Mouse (Mus musculus) kidney, adult 2 months (tissue): ENCODE results near the gene Scfd2. TPM values are rescaled to one million over a fixed set of nuclear protein-coding genes. Genes with fewer than 3 reads are reported as not detected.

ENCODE experiments used
- DNase-seq: peaks from one replicate; pipeline ENCODE4 v3.0.0; 2021
- H3K27ac ChIP-seq: fragments of 200-500 bp; 2 replicates; pipeline ENCODE4 v1.5.1; 2012; ENCODE audit warnings: low read depth, low read length, control low read depth, inconsistent platforms; ENCODE audit not compliant: insufficient read depth
- H3K27me3 ChIP-seq: fragments of 200-500 bp; replicated peaks from 2 replicates; pipeline ENCODE4 v1.6.1; 2012; ENCODE audit warnings: mild to moderate bottlenecking, moderate library complexity, low read length, inconsistent platforms; ENCODE audit not compliant: control insufficient read depth, insufficient read depth
- H3K36me3 ChIP-seq: fragments of 200-500 bp; 2 replicates; pipeline ENCODE4 v1.6.1; 2012; ENCODE audit warnings: mild to moderate bottlenecking, moderate library complexity, low read length, inconsistent platforms; ENCODE audit not compliant: control insufficient read depth, insufficient read depth
- H3K4me1 ChIP-seq: fragments of 200-500 bp; 2 replicates; pipeline ENCODE4 v1.6.1; 2011; ENCODE audit warnings: low read length; ENCODE audit not compliant: control insufficient read depth, insufficient read depth
- H3K4me3 ChIP-seq: fragments of 200-500 bp; 2 replicates; pipeline ENCODE4 v1.5.1; 2011; ENCODE audit warnings: mild to moderate bottlenecking, low read depth, low read length, control low read depth; ENCODE audit not compliant: insufficient read depth
- CTCF ChIP-seq: fragments of 200-500 bp; conservative IDR thresholded peaks from 2 replicates; pipeline ENCODE4 v1.5.1; 2011; ENCODE audit warnings: low read depth, mild to moderate bottlenecking, control low read depth, low read length, moderate library complexity, mixed read lengths; ENCODE audit not compliant: insufficient read depth, insufficient read length
- POLR2A ChIP-seq: fragments of 200-500 bp; IDR thresholded peaks from one replicate; pipeline ENCODE4 v1.6.1; 2011; ENCODE audit warnings: low read depth, low read length, control low read depth
- WGBS: fragments of 180-500 bp; shearing (Covaris S2); methylation state at CpG from one replicate; pipeline ENCODE4 v1.1.7; 2018; 5-methylcytosine and 5-hydroxymethylcytosine counted together
- polyA plus RNA-seq: library from polyadenylated mRNA; depleted of rRNA; stranded (reverse); fragments of >200 nt; gene quantifications from 2 replicates; pipeline ENCODE4 v1.2.3, GENCODE M21; 2012; rRNA removed

The Scfd2 gene
- polyA plus RNA-seq, 1 experiment = 16.1 TPM

DNA sequence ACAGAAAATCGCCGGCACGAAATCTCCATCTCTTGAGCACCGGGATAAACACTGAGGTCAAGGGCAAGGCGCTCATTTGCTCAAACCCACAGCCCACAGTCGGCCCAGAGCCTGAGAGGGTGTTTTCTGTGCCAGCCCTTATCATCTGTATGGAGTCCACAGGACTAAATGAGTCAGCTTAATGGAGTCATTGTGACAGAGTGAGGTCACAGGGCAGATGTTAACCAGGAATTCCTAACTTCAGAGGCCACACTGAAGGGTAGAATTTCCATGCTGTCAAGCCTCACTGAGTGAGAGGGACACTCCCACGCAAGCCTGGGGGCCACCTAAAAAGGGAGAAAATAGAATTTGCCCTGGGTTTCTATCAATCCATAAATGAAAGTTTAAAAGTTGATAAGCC, 371.7 kb downstream of the Scfd2 start:
- WGBS = 40% methylated on average over 7 of the region's 7 CpGs
- Histone ChIP-seq H3K27me3 (no peaks in the 10 kb centered on the region), H3K36me3 (no peaks in the 10 kb centered on the region), H3K27ac (no peak overlapping the region), H3K4me1 (peaks cover 6% of the 10 kb centered on the region; the same call in 1 of the 2 replicates), H3K4me3 (no peak overlapping the region)
- no peak for TF ChIP-seq CTCF
- no peak for TF ChIP-seq POLR2A
- no peak for DNase-seq

DNA sequence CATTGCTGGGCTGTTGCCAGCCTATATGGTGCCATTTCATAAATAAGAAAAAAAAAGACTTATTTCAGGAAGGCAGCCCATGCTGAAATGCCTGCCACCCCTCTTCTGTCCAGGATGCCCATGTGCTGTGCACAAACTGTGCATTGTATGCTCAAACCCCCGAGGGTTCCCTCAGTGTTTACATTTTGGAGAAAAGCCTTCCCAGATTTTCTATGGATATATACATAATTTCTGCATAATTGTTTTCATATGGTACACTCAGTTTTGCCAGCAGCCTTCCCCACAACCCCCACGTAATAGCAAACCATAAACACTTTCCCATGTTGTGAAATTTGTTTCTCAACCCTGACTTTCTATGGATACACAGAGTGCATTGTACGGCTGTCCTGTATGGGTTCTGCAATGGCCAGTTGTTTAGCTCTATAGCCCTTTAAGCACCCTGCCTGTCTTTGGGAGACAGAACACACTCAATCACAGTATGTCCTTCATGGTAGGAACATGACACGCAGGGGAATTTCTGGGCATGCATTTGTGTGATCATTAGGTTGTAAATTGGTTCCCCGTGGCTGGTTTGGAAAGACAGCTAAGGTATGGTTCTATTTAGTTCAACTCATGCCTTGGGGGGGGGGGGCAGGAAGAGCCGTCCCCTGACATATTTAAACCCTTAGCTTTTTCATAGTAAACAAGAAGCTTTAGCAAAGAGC, 372.5 kb downstream of the Scfd2 start:
- 86% methylated on average over 6 of the region's 6 CpGs for WGBS
- peaks cover 6% of the 10 kb centered on the region; the same call in 1 of the 2 replicates for H3K4me1 ChIP-seq
- no peak for TF ChIP-seq CTCF
- no peak for TF ChIP-seq POLR2A
- no peak for DNase-seq
- H3K27ac ChIP-seq = no peak overlapping the region
- no peaks in the 10 kb centered on the region for H3K36me3 ChIP-seq
- H3K4me3 ChIP-seq = no peak overlapping the region
- H3K27me3 ChIP-seq = no peaks in the 10 kb centered on the region

DNA sequence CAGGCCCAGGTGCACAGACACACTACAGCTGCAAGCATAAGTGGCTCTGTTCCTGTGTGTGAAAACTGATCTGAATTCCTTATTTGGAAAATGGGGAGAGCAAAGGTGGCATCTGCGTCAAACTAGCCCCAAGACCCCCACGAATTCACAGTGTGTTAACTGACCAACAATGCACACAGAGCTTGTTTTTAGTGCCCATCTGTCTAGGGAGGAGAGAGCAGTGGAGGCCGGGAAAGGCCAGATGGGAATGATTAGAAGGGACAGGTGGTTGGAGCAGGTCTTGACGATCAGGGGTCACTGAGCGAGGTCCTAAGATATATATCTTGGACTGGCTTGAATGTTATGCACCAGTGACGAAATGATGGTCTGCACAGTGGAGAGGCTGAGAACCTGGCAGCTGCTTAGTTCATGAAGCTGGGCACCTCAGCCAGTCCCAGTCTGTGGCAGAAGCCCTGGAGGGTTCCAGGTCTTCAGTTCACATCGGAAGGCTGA, 375.7 kb downstream of the Scfd2 start:
- no peak overlapping the region for H3K27ac ChIP-seq
- WGBS = 62% methylated on average over 7 of the region's 7 CpGs
- no peaks in the 10 kb centered on the region for H3K27me3 ChIP-seq
- H3K36me3 ChIP-seq = no peaks in the 10 kb centered on the region
- H3K4me1 ChIP-seq = no peaks in the 10 kb centered on the region
- H3K4me3 ChIP-seq = no peak overlapping the region
- TF ChIP-seq CTCF = no peak
- no peak for TF ChIP-seq POLR2A
- DNase-seq = no peak

Other genes with a start within 250 kb of the Scfd2 start
- 19.4 and 21.6 TPM in 2 replicates for gene Fip1l1, start 3.7 kb upstream of the Scfd2 start, polyA plus RNA-seq
- gene Lnx1, start 171.2 kb upstream of the Scfd2 start, polyA plus RNA-seq = 6.1 and 7.4 TPM in 2 replicates